Mouse (Mus musculus): Measurements from ENCODE around the gene Spag17. TPM values are rescaled to one million over a fixed set of nuclear protein-coding genes. Genes with fewer than 3 reads are reported as not detected.

Gene Spag17
- polyA plus RNA-seq, 1 experiment from 2014 or later: 0.36 TPM

DNA sequence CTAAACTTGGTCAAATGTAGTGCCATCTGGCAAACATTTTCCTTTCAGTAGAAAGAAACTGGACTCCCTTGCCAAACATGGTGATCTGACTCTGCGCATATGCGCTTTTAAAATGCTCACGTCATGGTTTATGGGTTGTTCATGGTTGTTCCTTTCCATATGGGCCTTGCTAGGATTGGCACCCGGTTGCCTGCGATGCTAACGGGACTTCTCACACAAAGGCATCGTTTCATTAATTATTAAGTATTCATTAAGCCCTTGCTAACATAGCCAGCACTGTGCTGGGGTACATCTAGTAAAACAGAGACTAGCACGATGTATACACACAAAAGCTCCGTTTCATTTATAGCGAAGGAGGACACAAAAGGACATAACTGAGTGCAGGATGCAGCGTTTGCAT is 304.7 kb downstream of the Spag17 start:
- no peak for TF ChIP-seq EP300 (IDR thresholded peaks at IDR 0.05; ENCODE audit: low read depth)
- TF ChIP-seq CTCF (IDR thresholded peaks at IDR 0.05; ENCODE audit: low read depth): no peak
- no peaks in the 10 kb centered on the region for H3K9me3 ChIP-seq (ENCODE audit: low read length)
- no peak overlapping the region for H3K9ac ChIP-seq (replicated peaks)
- WGBS (ENCODE audit: insufficient replicate concordance): 82% methylated on average over 11 of the region's 11 CpGs
- H3K27ac ChIP-seq (ENCODE audit: low read depth): no peak overlapping the region
- no peaks in the 10 kb centered on the region for H3K27me3 ChIP-seq (ENCODE audit: insufficient read depth, low read length)
- H3K4me3 ChIP-seq (ENCODE audit: low read depth, low read length): no peak overlapping the region
- no peak for DNase-seq
- no peak for ATAC-seq
- H3K4me1 ChIP-seq (ENCODE audit: insufficient read depth): no peaks in the 10 kb centered on the region
- peaks cover 56% of the 10 kb centered on the region for H3K36me3 ChIP-seq (replicated peaks; ENCODE audit: insufficient read depth, low read length)
- no peak overlapping the region for H3K4me2 ChIP-seq (ENCODE audit: low read depth, low read length)

Measured in liver, postnatal 0 days (tissue).